Mouse (Mus musculus) bone marrow macrophage, adult 2 months (primary cell): Measurements from ENCODE around the gene Slc17a5.

Experiments used
- CTCF ChIP-seq: IDR thresholded peaks from 2 replicates; pipeline ENCODE4 v1.5.1; 2012; ENCODE audit warnings: low read depth, mild to moderate bottlenecking, low read length, moderate library complexity
- POLR2A ChIP-seq: IDR thresholded peaks from 2 replicates; pipeline ENCODE4 v1.6.1; 2012; ENCODE audit warnings: mild to moderate bottlenecking, low read depth, low read length, borderline replicate concordance

- TF ChIP-seq CTCF = no peak
- TF ChIP-seq POLR2A = no peak
Measured at GRCm38 (mm10) chr9:78599927-78600326, 12.1 kb upstream of the Slc17a5 start.
